Mouse (Mus musculus) heart, embryonic 10.5 days (tissue): Measurements from ENCODE around the gene Olfr1370. TPM values are rescaled to one million over a fixed set of nuclear protein-coding genes. Genes with fewer than 3 reads are reported as not detected.
"Not testable (repeated sequence)": the region's sequence is repeated elsewhere in the genome, so short reads cannot be mapped to it uniquely, and the experiment has no call there.

ENCODE experiments used
- DNase-seq: peaks from one replicate; pipeline ENCODE4 v3.0.0-alpha.2; 2017; ENCODE audit warnings: low spot score
- H3K27ac ChIP-seq: fragments of 300-500 bp; sonication (generic); 2 replicates; pipeline ENCODE4 v1.5.1; 2016; ENCODE audit warnings: mild to moderate bottlenecking
- H3K27me3 ChIP-seq: fragments of 300-500 bp; sonication (generic); 2 replicates; pipeline ENCODE4 v1.6.1; 2016; ENCODE audit warnings: mild to moderate bottlenecking; ENCODE audit not compliant: poor library complexity, insufficient read depth, severe bottlenecking
- H3K36me3 ChIP-seq: fragments of 300-500 bp; sonication (generic); 2 replicates; pipeline ENCODE4 v1.6.1; 2016; ENCODE audit warnings: mild to moderate bottlenecking, moderate library complexity
- H3K4me1 ChIP-seq: fragments of 300-500 bp; sonication (generic); 2 replicates; pipeline ENCODE4 v1.6.1; 2016; ENCODE audit warnings: mild to moderate bottlenecking
- H3K4me3 ChIP-seq: fragments of 300-500 bp; sonication (generic); 2 replicates; pipeline ENCODE4 v1.5.1; 2016; ENCODE audit warnings: mild to moderate bottlenecking, moderate library complexity
- H3K9me3 ChIP-seq: fragments of 300-500 bp; sonication (generic); 2 replicates; pipeline ENCODE4 v1.6.1; 2016; ENCODE audit warnings: mild to moderate bottlenecking, moderate library complexity
- WGBS: fragments of 180-500 bp; shearing (Covaris S2); methylation state at CpG from one replicate; pipeline ENCODE4 v1.1.7; 2016; 5-methylcytosine and 5-hydroxymethylcytosine counted together
- polyA plus RNA-seq: library from polyadenylated mRNA; unstranded; fragments of >200 nt; fragmentation: Nextera tagmentation; extraction: Ambion mirVana; gene quantifications from 2 replicates; pipeline ENCODE4 v1.2.1, GENCODE M21; 2016

The Olfr1370 gene
- polyA plus RNA-seq: not detected in 2 replicates

- H3K4me1 ChIP-seq: no peaks in the 10 kb centered on the region
- no peak within 1 kb of the TSS for H3K27ac ChIP-seq
- H3K4me3 ChIP-seq: no peak within 1 kb of the TSS
- 74% methylated on average over 3 of the region's 3 CpGs for WGBS
- no peaks in the 10 kb centered on the region for H3K27me3 ChIP-seq
- no peaks in the 10 kb centered on the region for H3K36me3 ChIP-seq
- no peak for DNase-seq
- no peaks in the 10 kb centered on the region for H3K9me3 ChIP-seq
These were observed at the start of gene Olfr1370 for GRCm38 (mm10) chr13:21074847-21075246. TSS of gene Olfr1370 (minus strand) at chr13:21074947.

DNA sequence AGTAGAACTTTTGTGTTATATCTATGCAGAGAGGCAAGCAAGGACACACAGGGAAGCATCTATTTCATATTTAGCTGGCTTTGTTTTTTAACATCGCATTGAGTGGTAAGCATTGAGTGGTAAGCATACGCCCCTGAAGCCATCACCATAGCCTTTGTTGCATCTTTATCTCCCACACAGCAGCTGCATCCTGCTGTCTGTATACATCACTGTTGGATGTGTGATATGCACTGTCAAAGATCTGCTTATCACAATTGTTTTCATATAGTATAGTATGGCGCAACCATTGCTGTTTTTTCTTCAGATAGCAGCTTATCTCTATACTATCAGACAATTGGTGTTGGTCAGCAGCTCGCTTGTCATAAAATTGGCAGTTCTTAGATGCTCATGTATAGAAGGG, 39.4 kb upstream of the Olfr1370 start:
- H3K9me3 ChIP-seq: no peaks in the 10 kb centered on the region
- H3K36me3 ChIP-seq: no peaks in the 10 kb centered on the region

GRCm38 (mm10) chr13:21111183-21111582, 36.4 kb upstream of the Olfr1370 start, which contains the start of gene Olfr1369-ps1:
TSS of gene Olfr1369-ps1 (plus strand) at chr13:21111483.
- H3K4me1 ChIP-seq, H3K4me3 ChIP-seq, H3K27ac ChIP-seq, H3K9me3 ChIP-seq, H3K27me3 ChIP-seq, DNase-seq, H3K36me3 ChIP-seq: not testable (repeated sequence)
- 76% methylated on average over 3 of the region's 3 CpGs for WGBS

More for the DNA sequence above, 39.4 kb upstream of the Olfr1370 start:
- no peaks in the 10 kb centered on the region for H3K27me3 ChIP-seq
- DNase-seq: no peak
- H3K27ac ChIP-seq: no peak overlapping the region
- WGBS: 62% methylated on average over 4 of the region's 4 CpGs
- no peaks in the 10 kb centered on the region for H3K4me1 ChIP-seq
- no peak overlapping the region for H3K4me3 ChIP-seq

GRCm38 (mm10) chr13:21110441-21110840, 35.7 kb upstream of the Olfr1370 start:
- 91% methylated on average over 6 of the region's 6 CpGs for WGBS
- no peak overlapping the region for H3K27ac ChIP-seq
- DNase-seq: no peak
- no peak overlapping the region for H3K4me3 ChIP-seq
- no peaks in the 10 kb centered on the region for H3K9me3 ChIP-seq
- no peaks in the 10 kb centered on the region for H3K27me3 ChIP-seq
- no peaks in the 10 kb centered on the region for H3K36me3 ChIP-seq
- no peaks in the 10 kb centered on the region for H3K4me1 ChIP-seq

- Histone ChIP-seq H3K36me3 (no peaks in the 10 kb centered on the region), H3K4me3 (no peak overlapping the region), H3K27me3 (no peaks in the 10 kb centered on the region), H3K4me1 (no peaks in the 10 kb centered on the region), H3K27ac (no peak overlapping the region), H3K9me3 (no peaks in the 10 kb centered on the region)
- 81% methylated on average over 3 of the region's 3 CpGs for WGBS
- DNase-seq: no peak
These were observed 35.0 kb upstream of the Olfr1370 start for GRCm38 (mm10) chr13:21109759-21110158.

- Histone ChIP-seq H3K4me3 (no peak overlapping the region), H3K4me1 (no peaks in the 10 kb centered on the region), H3K27ac (no peak overlapping the region), H3K36me3 (no peaks in the 10 kb centered on the region), H3K27me3 (no peaks in the 10 kb centered on the region), H3K9me3 (no peaks in the 10 kb centered on the region)
- 64% methylated on average over 2 of the region's 2 CpGs for WGBS
- no peak for DNase-seq
These were observed 7.9 kb upstream of the Olfr1370 start for GRCm38 (mm10) chr13:21082686-21083085.

DNA sequence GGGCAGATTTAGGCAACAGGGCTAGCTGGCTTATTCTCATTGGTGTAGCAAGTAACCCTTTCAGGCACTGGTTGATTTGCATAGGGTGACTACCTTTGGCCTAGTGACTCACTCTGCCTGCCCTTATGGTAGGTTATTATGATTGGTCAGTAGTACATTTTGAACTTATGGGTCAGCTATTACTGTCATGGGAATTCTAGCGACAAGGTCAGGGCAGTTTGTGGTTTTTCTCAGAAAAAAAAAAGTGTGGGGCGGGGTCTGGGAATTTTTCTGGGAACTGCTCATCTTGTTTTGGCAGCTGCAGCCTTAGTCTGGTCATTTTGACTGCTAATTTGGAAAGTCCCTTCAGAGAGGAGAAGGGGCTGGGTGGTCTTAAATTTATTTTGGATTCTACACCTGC, 8.7 kb downstream of the Olfr1370 start:
- WGBS: 75% methylated on average over 2 of the region's 2 CpGs
- no peak for DNase-seq
- Histone ChIP-seq H3K27ac (no peak overlapping the region), H3K36me3 (no peaks in the 10 kb centered on the region), H3K4me1 (no peaks in the 10 kb centered on the region), H3K9me3 (no peaks in the 10 kb centered on the region), H3K4me3 (no peak overlapping the region), H3K27me3 (no peaks in the 10 kb centered on the region)

- no peaks in the 10 kb centered on the region for H3K27me3 ChIP-seq
- DNase-seq: no peak
- no peaks in the 10 kb centered on the region for H3K9me3 ChIP-seq
- no peaks in the 10 kb centered on the region for H3K4me1 ChIP-seq
- H3K36me3 ChIP-seq: no peaks in the 10 kb centered on the region
- H3K27ac ChIP-seq: no peak overlapping the region
- H3K4me3 ChIP-seq: no peak overlapping the region
- 33% methylated on average over 1 of the region's 1 CpGs for WGBS
These were observed 24.6 kb downstream of the Olfr1370 start for GRCm38 (mm10) chr13:21050118-21050517.

DNA sequence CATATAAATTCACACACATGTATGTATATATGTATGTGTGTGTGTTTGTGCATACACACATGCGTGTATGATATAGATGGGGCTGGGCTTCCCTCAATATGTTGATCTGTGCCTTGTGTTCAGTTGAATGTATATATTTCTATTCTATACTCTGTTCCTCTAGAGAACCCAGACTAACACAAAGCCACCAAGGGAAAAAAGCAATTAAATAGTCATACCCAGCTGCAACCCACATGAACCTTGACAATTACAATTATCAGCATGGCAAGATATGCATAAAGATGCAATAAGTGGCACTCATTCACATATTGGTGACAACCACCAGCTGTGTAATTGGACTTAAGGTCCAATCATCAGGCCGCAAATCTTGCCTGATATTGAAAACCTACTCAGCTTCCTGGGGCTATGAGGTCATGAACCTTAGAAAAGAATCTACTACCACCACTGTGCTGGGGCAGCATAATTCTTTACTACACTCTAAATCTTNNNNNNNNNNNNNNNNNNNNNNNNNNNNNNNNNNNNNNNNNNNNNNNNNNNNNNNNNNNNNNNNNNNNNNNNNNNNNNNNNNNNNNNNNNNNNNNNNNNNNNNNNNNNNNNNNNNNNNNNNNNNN, 34.1 kb downstream of the Olfr1370 start:
- 90% methylated on average over 2 of the region's 2 CpGs for WGBS
- Histone ChIP-seq H3K4me3 (no peak overlapping the region), H3K27me3 (no peaks in the 10 kb centered on the region), H3K36me3 (no peaks in the 10 kb centered on the region), H3K27ac (no peak overlapping the region), H3K4me1 (no peaks in the 10 kb centered on the region), H3K9me3 (no peaks in the 10 kb centered on the region)
- no peak for DNase-seq

- no peak for DNase-seq
- H3K27ac ChIP-seq: no peak overlapping the region
- H3K9me3 ChIP-seq: no peaks in the 10 kb centered on the region
- H3K36me3 ChIP-seq: no peaks in the 10 kb centered on the region
- H3K4me3 ChIP-seq: no peak overlapping the region
- no peaks in the 10 kb centered on the region for H3K4me1 ChIP-seq
- no peaks in the 10 kb centered on the region for H3K27me3 ChIP-seq
These were observed 38.8 kb downstream of the Olfr1370 start for GRCm38 (mm10) chr13:21035981-21036380.

- H3K4me1 ChIP-seq: no peaks in the 10 kb centered on the region
- DNase-seq: no peak
- 66% methylated on average over 3 of the region's 3 CpGs for WGBS
These were observed 39.7 kb downstream of the Olfr1370 start for GRCm38 (mm10) chr13:21035011-21035410.

GRCm38 (mm10) chr13:21033176-21033575, 41.6 kb downstream of the Olfr1370 start:
- DNase-seq: no peak
- no peak overlapping the region for H3K27ac ChIP-seq
- whole genome bisulfite sequencing: 68% methylated on average over 3 of the region's 3 CpGs
- H3K36me3 ChIP-seq: no peaks in the 10 kb centered on the region
- no peaks in the 10 kb centered on the region for H3K4me1 ChIP-seq
- H3K9me3 ChIP-seq: no peaks in the 10 kb centered on the region
- H3K4me3 ChIP-seq: no peak overlapping the region
- H3K27me3 ChIP-seq: no peaks in the 10 kb centered on the region

More at GRCm38 (mm10) chr13:21035011-21035410, 39.7 kb downstream of the Olfr1370 start:
- no peaks in the 10 kb centered on the region for H3K9me3 ChIP-seq
- H3K27me3 ChIP-seq: no peaks in the 10 kb centered on the region
- H3K27ac ChIP-seq: no peak overlapping the region
- no peaks in the 10 kb centered on the region for H3K36me3 ChIP-seq
- no peak overlapping the region for H3K4me3 ChIP-seq

DNA sequence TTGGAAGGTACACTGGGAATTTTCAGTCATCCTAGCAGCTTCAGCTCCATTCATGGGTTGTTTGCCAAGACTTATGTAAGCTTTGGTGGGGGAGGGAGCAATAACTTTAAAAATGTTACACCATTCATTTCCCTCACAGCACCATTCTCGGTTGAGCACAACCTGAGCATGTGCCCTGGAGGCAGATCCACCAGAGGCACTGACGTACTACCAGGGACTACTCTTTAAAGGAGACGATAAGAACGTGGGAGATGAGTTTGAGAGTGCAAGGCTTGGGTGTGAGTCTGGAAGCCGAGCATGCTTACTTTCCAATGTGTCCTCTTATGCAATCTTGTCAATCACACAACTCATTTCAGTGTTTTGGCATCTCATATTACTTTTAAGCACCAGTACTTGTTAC, 49.9 kb downstream of the Olfr1370 start:
- Histone ChIP-seq H3K4me3 (no peak overlapping the region), H3K9me3 (no peaks in the 10 kb centered on the region), H3K4me1 (no peaks in the 10 kb centered on the region), H3K27me3 (no peaks in the 10 kb centered on the region), H3K27ac (no peak overlapping the region), H3K36me3 (no peaks in the 10 kb centered on the region)
- DNase-seq: no peak
- 71% methylated on average over 5 of the region's 5 CpGs for WGBS
